Mouse (Mus musculus) mammary gland, adult 2 months (tissue): ENCODE measurements around the gene Gpsm1. TPM values are rescaled to one million over a fixed set of nuclear protein-coding genes. Genes with fewer than 3 reads are reported as not detected.

Experiments used
- polyA plus RNA-seq: library from polyadenylated mRNA; depleted of rRNA; stranded (reverse); fragments of >200 nt; gene quantifications from 2 replicates; pipeline ENCODE4 v1.2.3, GENCODE M21; 2012; ENCODE audit warnings: low replicate concordance; rRNA removed

The Gpsm1 gene
- 19.1 and 31.7 TPM in 2 replicates for polyA plus RNA-seq

GRCm38 (mm10) chr2:26315072-26315924 is at the start of gene Gpsm1:
Gene Gpsm1, plus strand, starts transcription at chr2:26315515.

DNA sequence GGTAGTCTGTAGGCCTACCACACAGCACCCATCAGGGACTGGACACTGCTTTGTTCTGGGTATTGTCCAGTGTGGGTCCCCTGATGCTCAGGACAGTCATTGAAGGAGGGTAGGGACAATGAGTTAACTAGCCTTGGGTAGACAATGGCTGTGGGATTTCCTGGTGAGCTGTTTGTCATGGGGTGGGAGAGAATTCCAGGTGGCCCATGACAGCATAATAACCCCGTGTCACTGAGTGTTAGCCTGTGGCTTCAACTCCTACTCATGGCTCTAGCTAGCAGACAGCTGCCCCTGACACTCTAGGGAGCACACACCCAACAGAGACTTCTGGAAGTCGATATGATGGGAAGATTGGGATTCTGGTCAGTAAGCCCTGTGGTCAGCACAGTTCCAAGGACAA is 20.9 kb upstream of the Gpsm1 start, which contains the start of gene Ccdc187:
Ccdc187 (minus strand) TSS at position 101 of the 400 bp plus-strand sequence.

GRCm38 (mm10) chr2:26351358-26352290 is 36.3 kb downstream of the Gpsm1 start, which contains the start of gene Dnlz:
Gene Dnlz, minus strand, starts transcription at chr2:26352110.

DNA sequence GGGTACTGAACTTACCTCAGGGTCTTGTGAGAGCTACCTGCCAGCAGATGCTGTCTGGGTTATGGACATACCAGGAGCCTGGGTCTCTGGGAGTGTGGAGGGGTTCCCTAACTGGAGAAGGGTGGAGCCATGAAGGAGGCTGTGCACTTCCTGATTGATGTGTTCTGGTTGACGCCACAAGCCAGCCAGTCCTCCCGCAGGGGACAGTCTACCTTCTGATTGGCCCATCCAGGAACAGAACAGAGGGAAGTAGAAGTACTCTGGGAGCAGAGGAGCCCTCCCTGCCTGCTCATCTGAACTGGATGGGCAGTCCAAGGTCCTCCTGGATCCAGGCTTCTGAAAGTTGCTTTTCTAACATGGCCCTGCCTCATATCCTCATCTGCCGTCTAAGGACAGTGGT is 45.5 kb downstream of the Gpsm1 start, which contains the start of gene Card9:
Card9 (minus strand) TSS at position 147 of the 400 bp plus-strand sequence.

GRCm38 (mm10) chr2:26380131-26380771 is 64.9 kb downstream of the Gpsm1 start, which contains the start of gene Snapc4:
Gene Snapc4, minus strand, starts transcription at chr2:26380653.

GRCm38 (mm10) chr2:26389154-26389690 is 73.9 kb downstream of the Gpsm1 start, which contains the start of the genes Entr1 and Pmpca:
Gene Entr1, minus strand, starts transcription at chr2:26389316.
Gene Pmpca, plus strand, starts transcription at chr2:26389339.

Other genes with a start within 250 kb of the Gpsm1 start
- 46.8 and 96.8 TPM in 2 replicates for gene Nacc2, start 192.3 kb upstream of the Gpsm1 start, polyA plus RNA-seq
- gene Lhx3, start 107.2 kb upstream of the Gpsm1 start, polyA plus RNA-seq: not detected in 2 replicates
- gene Qsox2, start 78.0 kb upstream of the Gpsm1 start, polyA plus RNA-seq: 11.7 and 13.9 TPM in 2 replicates
- gene Ccdc187, start 21.0 kb upstream of the Gpsm1 start, polyA plus RNA-seq: 0.50 and 0.73 TPM in 2 replicates
- 23.6 and 24.9 TPM in 2 replicates for gene Dnlz, start 36.6 kb downstream of the Gpsm1 start, polyA plus RNA-seq
- gene Card9, start 45.4 kb downstream of the Gpsm1 start, polyA plus RNA-seq: 6.2 and 11.1 TPM in 2 replicates
- 37.3 and 48.9 TPM in 2 replicates for gene Snapc4, start 65.1 kb downstream of the Gpsm1 start, polyA plus RNA-seq
- 85.9 and 95.2 TPM in 2 replicates for gene Entr1, start 73.8 kb downstream of the Gpsm1 start, polyA plus RNA-seq
- 26.6 and 59.7 TPM in 2 replicates for gene Pmpca, start 73.8 kb downstream of the Gpsm1 start, polyA plus RNA-seq
- 32.3 and 33.1 TPM in 2 replicates for gene Inpp5e, start 93.7 kb downstream of the Gpsm1 start, polyA plus RNA-seq
- gene Sec16a, start 129.7 kb downstream of the Gpsm1 start, polyA plus RNA-seq: 103 and 116 TPM in 2 replicates
- gene Notch1, start 201.1 kb downstream of the Gpsm1 start, polyA plus RNA-seq: 51.4 and 106 TPM in 2 replicates